Mouse (Mus musculus) neural tube, embryonic 13.5 days (tissue): Measurements from ENCODE around the gene Trpt1. TPM values are rescaled to one million over a fixed set of nuclear protein-coding genes. Genes with fewer than 3 reads are reported as not detected.
"Not testable (repeated sequence)": the region's sequence is repeated elsewhere in the genome, so short reads cannot be mapped to it uniquely, and the experiment has no call there.

ENCODE experiments used
- ATAC-seq: fragments of 200-750 bp; cut with Nextera tagmentation; 2 replicates; pipeline ENCODE4 v1.8.0; 2017; ENCODE audit warnings: low read depth, mild to moderate bottlenecking, moderate TSS enrichment, moderate library complexity
- H3K27ac ChIP-seq: fragments of 300-500 bp; sonication (generic); replicated peaks from 2 replicates; pipeline ENCODE4 v1.5.1; 2015; ENCODE audit warnings: moderate library complexity, mild to moderate bottlenecking, inconsistent platforms
- H3K27me3 ChIP-seq: fragments of 300-500 bp; sonication (generic); 2 replicates; pipeline ENCODE4 v1.6.1; 2015; ENCODE audit warnings: mild to moderate bottlenecking, inconsistent platforms
- H3K36me3 ChIP-seq: fragments of 300-500 bp; sonication (generic); 2 replicates; pipeline ENCODE4 v1.6.1; 2015; ENCODE audit warnings: mild to moderate bottlenecking, inconsistent platforms
- H3K4me1 ChIP-seq: fragments of 300-500 bp; sonication (generic); replicated peaks from 2 replicates; pipeline ENCODE4 v1.6.1; 2015; ENCODE audit warnings: inconsistent platforms
- H3K4me2 ChIP-seq: fragments of 300-500 bp; sonication (generic); 2 replicates; pipeline ENCODE4 v1.6.1; 2015; ENCODE audit warnings: inconsistent platforms, mild to moderate bottlenecking, moderate library complexity
- H3K4me3 ChIP-seq: fragments of 300-500 bp; sonication (generic); 2 replicates; pipeline ENCODE4 v1.5.1; 2015; ENCODE audit warnings: mild to moderate bottlenecking, inconsistent platforms
- H3K9ac ChIP-seq: fragments of 300-500 bp; sonication (generic); 2 replicates; pipeline ENCODE4 v1.6.1; 2015; ENCODE audit warnings: moderate library complexity, mild to moderate bottlenecking, inconsistent platforms
- H3K9me3 ChIP-seq: fragments of 300-500 bp; sonication (generic); 2 replicates; pipeline ENCODE4 v1.6.1; 2016; ENCODE audit warnings: inconsistent platforms
- WGBS: fragments of 180-500 bp; shearing (Covaris S2); methylation state at CpG from one replicate; pipeline ENCODE4 v1.1.7; 2015; 5-methylcytosine and 5-hydroxymethylcytosine counted together
- polyA plus RNA-seq: library from polyadenylated mRNA; unstranded; fragments of >200 nt; fragmentation: Nextera tagmentation; extraction: Ambion mirVana; gene quantifications from 2 replicates; pipeline ENCODE4 v1.2.1, GENCODE M21; 2015

Gene Trpt1
- polyA plus RNA-seq, 1 experiment from 2014 or later: 18.2 TPM

GRCm38 (mm10) chr19:6987904-6988285, 8.0 kb upstream of the Trpt1 start:
- WGBS: 4% methylated on average over 8 of the region's 8 CpGs
- Histone ChIP-seq H3K4me3 (peak overlapping the region; percentile 78), H3K9ac (peak overlapping the region; percentile 93), H3K36me3 (peaks cover 21% of the 10 kb centered on the region), H3K27ac (peak overlapping the region; percentile 84), H3K4me2 (peak overlapping the region; percentile 87), H3K27me3 (no peaks in the 10 kb centered on the region), H3K4me1 (peaks cover 32% of the 10 kb centered on the region), H3K9me3 (no peaks in the 10 kb centered on the region)
- ATAC-seq: no peak

DNA sequence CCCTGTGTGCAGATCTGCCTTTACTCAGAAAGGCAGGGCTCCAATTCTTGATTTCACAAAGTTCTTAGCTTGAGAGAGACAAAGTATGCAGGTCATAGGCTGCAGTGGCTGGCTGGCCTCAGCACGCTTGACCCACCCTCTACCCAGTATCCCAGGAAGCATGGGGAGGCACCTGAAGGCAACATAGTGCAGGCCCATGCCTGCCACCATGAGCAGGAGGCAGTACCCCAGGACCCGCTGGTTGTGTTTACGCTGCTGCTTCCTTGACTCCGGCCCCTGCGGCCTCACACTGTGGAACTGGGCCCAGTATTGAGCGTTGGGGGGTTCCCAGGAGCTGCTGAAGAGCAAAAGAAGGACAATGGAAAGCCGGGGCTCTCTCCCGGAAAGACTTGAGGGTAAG, 6.7 kb upstream of the Trpt1 start:
- H3K4me2 ChIP-seq: no peak overlapping the region
- no peak overlapping the region for H3K9ac ChIP-seq
- no peaks in the 10 kb centered on the region for H3K9me3 ChIP-seq
- 86% methylated on average over 8 of the region's 8 CpGs for WGBS
- ATAC-seq: no peak
- H3K27ac ChIP-seq: no peak overlapping the region
- H3K27me3 ChIP-seq: no peaks in the 10 kb centered on the region
- H3K4me3 ChIP-seq: no peak overlapping the region
- peaks cover 10% of the 10 kb centered on the region for H3K36me3 ChIP-seq
- peaks cover 44% of the 10 kb centered on the region for H3K4me1 ChIP-seq

- 86% methylated on average over 6 of the region's 6 CpGs for WGBS
- no peak for ATAC-seq
- Histone ChIP-seq H3K4me2 (no peak overlapping the region), H3K9me3 (no peaks in the 10 kb centered on the region), H3K4me3 (no peak overlapping the region), H3K9ac (no peak overlapping the region), H3K4me1 (peaks cover 58% of the 10 kb centered on the region), H3K27me3 (no peaks in the 10 kb centered on the region), H3K36me3 (no peaks in the 10 kb centered on the region), H3K27ac (no peak overlapping the region)
Observed at GRCm38 (mm10) chr19:6990712-6991111, 5.2 kb upstream of the Trpt1 start.

GRCm38 (mm10) chr19:6991166-6991565, 4.8 kb upstream of the Trpt1 start:
- WGBS: 90% methylated on average over 6 of the region's 6 CpGs
- not testable (repeated sequence) for H3K4me3 ChIP-seq, H3K9ac ChIP-seq, ATAC-seq, H3K9me3 ChIP-seq, H3K27me3 ChIP-seq, H3K36me3 ChIP-seq, H3K27ac ChIP-seq
- Histone ChIP-seq H3K4me1 (peaks cover 56% of the 10 kb centered on the region), H3K4me2 (peak overlapping the region; percentile 95)

- peak within 1 kb of the TSS; percentile 56 for H3K4me3 ChIP-seq
- no peaks in the 10 kb centered on the region for H3K27me3 ChIP-seq
- peaks cover 57% of the 10 kb centered on the region for H3K4me1 ChIP-seq
- no peaks in the 10 kb centered on the region for H3K36me3 ChIP-seq
- peak within 1 kb of the TSS; percentile 78 for H3K9ac ChIP-seq
- H3K27ac ChIP-seq: peak within 1 kb of the TSS; percentile 54
- ATAC-seq: peak; percentile 94
- 2% methylated on average over 37 of the region's 37 CpGs for WGBS
- peak within 1 kb of the TSS; percentile 95 for H3K4me2 ChIP-seq
- H3K9me3 ChIP-seq: no peaks in the 10 kb centered on the region
Observed at GRCm38 (mm10) chr19:6992011-6992858, 3.7 kb upstream of the Trpt1 start, which contains the start of gene Dnajc4. Dnajc4 (minus strand) TSS chr19:6992572.

DNA sequence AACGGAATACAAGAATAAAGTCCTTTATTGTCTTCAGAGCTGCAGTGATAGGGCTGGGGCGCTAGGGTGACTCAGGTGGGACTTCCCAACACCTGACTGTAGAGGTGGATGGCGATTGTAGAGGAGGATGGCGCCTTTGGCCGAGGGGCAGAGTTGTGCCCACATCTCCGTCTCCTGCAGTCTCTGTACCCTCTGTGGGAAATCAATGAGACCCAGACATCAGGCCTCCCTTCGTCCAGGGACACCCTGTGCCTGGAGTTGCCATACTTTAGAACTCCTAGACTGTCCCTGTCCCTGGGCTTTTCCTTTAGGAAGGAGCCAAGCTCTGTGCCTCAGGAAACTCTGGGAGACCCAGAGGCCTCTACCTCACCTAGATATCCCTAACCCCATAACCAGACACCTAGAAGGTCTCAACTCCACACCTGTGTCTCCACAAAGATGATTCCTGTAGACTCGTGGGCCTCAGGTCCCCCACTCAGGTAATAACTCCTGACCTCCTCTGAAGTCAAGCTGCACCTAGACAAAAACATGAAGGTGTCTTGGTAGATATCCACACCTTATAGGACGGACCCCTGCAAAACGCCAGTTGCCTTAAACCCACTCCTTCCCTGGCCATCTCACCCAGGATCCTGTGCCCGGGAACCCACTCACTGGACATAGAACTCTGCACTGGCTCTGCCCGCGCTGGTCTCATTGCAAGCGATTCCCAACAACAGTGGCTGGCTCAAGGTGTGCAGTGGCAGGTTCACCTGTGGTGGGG, 2.7 kb upstream of the Trpt1 start:
- peak overlapping the region; percentile 20 for H3K27ac ChIP-seq
- H3K27me3 ChIP-seq: no peaks in the 10 kb centered on the region
- H3K9ac ChIP-seq: peak overlapping the region; percentile 67
- peaks cover 2% of the 10 kb centered on the region for H3K36me3 ChIP-seq
- peak overlapping the region; percentile 56 for H3K4me3 ChIP-seq
- H3K9me3 ChIP-seq: no peaks in the 10 kb centered on the region
- peak overlapping the region; percentile 95 for H3K4me2 ChIP-seq
- H3K4me1 ChIP-seq: peaks cover 54% of the 10 kb centered on the region
- 57% methylated on average over 14 of the region's 14 CpGs for WGBS
- no peak for ATAC-seq

DNA sequence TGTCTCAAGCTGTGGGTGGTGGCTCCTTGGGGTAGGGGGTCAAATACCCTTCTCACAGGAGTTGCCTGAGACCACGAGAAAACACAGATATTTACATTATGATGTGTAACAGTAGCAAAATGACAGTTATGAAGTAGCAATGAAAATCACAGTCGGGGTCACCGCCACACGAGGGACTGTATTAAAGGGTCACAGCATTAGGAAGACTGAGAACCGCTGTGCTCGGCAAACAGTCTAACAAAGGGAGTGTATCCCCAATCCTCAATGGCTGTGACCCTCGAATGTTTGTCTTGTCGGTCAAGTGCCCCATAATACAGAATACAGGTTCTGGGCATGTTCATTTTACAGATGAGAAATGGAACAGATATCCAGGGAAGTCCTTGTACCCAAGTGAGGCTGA, 1.9 kb upstream of the Trpt1 start:
- H3K27ac ChIP-seq: no peak overlapping the region
- H3K9ac ChIP-seq: no peak overlapping the region
- no peak overlapping the region for H3K4me2 ChIP-seq
- no peaks in the 10 kb centered on the region for H3K9me3 ChIP-seq
- peaks cover 52% of the 10 kb centered on the region for H3K4me1 ChIP-seq
- H3K27me3 ChIP-seq: no peaks in the 10 kb centered on the region
- WGBS: 87% methylated on average over 8 of the region's 8 CpGs
- no peak for ATAC-seq
- H3K36me3 ChIP-seq: peaks cover 10% of the 10 kb centered on the region
- H3K4me3 ChIP-seq: no peak overlapping the region

- no peak overlapping the region for H3K27ac ChIP-seq
- peak overlapping the region; percentile 79; the same call in 1 of the 2 replicates for H3K4me2 ChIP-seq
- H3K36me3 ChIP-seq: peaks cover 15% of the 10 kb centered on the region
- no peaks in the 10 kb centered on the region for H3K27me3 ChIP-seq
- 89% methylated on average over 8 of the region's 8 CpGs for WGBS
- no peaks in the 10 kb centered on the region for H3K9me3 ChIP-seq
- peak overlapping the region; percentile 82 for H3K9ac ChIP-seq
- peaks cover 52% of the 10 kb centered on the region for H3K4me1 ChIP-seq
- ATAC-seq: no peak
- no peak overlapping the region for H3K4me3 ChIP-seq
Observed at GRCm38 (mm10) chr19:6994489-6994888, 1.4 kb upstream of the Trpt1 start.

DNA sequence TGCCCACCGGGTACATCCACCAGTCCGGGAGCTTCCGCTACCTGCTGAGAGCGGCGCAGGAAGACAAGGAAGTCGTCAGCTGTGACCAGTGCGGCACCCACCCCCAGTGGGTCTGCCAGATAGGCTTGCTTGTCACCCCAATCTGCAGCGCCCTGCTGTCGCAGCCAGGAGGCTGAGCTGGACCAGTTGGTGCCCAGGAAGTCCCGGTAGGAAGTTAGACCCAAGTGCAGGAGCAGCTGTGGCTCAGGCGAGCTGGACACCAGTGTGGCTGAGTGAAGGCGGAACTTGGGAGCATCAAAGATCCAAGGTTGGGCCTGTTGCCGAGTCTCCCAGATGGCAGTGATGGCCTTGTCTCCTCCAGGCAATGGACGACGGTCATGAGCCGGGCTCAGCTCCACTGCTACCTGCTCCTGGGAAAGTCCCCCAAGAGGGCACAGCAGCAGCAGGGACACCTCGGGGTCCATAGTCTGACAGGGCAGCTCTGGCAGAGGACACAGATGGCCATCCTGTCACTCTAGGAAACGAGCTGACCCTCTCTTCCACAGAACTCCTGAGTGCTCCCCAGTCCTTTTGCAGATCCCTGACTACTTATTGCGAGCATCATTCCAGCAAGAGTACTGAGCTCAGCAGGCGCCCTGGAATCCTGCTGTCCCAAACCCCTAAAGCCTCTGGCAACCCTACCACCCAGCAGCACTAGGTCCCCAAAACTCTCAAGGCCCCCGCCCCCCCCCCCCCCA, 508 bp upstream of the Trpt1 start:
- WGBS: 52% methylated on average over 21 of the region's 21 CpGs
- Histone ChIP-seq H3K27ac (peak overlapping the region; percentile 76; the same call in 1 of the 2 replicates), H3K4me3 (peak overlapping the region; percentile 69), H3K4me1 (peaks cover 52% of the 10 kb centered on the region), H3K27me3 (no peaks in the 10 kb centered on the region), H3K36me3 (peaks cover 24% of the 10 kb centered on the region), H3K9ac (peak overlapping the region; percentile 82), H3K4me2 (peak overlapping the region; percentile 79), H3K9me3 (no peaks in the 10 kb centered on the region)
- no peak for ATAC-seq

DNA sequence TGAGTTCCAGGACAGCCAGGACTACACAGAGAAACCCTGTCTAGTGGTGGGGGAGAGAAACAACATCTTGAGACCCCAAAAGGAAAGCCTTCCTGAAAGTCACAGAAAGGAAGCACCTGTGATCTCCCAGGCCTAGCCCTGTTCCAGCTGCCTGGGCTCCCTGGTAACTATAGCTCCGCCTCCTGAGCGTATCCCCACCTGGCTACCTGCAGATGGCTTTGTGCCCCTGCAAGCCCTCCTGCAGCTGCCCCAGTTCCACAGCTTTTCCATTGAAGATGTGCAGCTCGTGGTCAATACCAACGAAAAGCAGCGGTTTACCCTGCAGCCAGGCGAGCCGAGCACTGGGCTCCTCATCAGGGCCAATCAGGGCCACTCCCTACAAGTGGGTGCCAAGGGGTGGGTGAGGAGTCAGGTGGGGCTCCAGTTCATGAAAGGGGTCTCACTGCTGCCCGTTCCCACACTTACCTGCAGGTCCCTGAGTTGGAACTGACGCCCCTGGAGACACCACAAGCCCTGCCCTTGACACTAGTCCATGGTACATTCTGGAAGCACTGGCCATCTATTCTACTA, 1.9 kb downstream of the Trpt1 start:
- 84% methylated on average over 9 of the region's 9 CpGs for WGBS
- ATAC-seq: no peak

DNA sequence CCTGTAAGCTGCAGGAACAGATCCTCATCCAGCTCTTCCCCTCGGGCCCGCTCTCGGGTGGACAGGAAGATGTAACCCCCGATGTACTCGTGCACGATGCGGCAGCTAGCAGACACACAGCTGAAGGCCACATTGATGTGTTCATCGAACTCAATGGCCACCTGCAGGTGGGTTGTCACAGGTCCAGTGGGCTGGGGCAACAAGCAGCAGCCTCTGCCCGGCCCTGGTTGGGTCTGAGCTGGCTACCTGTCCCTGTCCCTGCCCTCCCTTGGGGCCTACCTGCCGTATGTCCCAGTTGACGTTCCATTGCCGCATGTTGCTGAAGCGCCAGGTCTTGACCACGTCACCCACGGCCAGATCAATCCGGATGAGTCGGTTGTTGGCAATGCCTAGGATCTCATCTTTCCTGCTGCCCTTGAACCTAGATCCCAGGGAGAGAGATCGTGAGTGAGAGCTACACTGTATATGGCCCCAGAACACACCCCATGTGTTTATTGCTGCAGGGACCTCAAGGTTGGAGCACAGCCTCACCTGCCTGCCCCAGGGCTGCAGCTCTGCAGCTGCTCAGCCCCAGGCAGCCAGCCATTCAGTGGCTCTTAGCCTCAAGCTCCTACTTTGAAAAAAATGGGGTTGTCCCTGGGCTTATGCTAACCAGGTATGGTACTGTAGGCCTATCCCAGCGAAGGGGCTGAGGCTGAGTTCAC, 3.6 kb downstream of the Trpt1 start:
- H3K27ac ChIP-seq: no peak overlapping the region

More for the DNA sequence above, 1.9 kb downstream of the Trpt1 start:
- Histone ChIP-seq H3K27ac (no peak overlapping the region), H3K9ac (no peak overlapping the region), H3K4me3 (no peak overlapping the region), H3K9me3 (no peaks in the 10 kb centered on the region), H3K4me2 (no peak overlapping the region), H3K36me3 (peaks cover 25% of the 10 kb centered on the region), H3K4me1 (peaks cover 43% of the 10 kb centered on the region), H3K27me3 (no peaks in the 10 kb centered on the region)

More for the DNA sequence above, 3.6 kb downstream of the Trpt1 start:
- Histone ChIP-seq H3K9me3 (no peaks in the 10 kb centered on the region), H3K4me2 (no peak overlapping the region), H3K36me3 (peaks cover 25% of the 10 kb centered on the region), H3K4me3 (no peak overlapping the region), H3K4me1 (peaks cover 28% of the 10 kb centered on the region), H3K9ac (no peak overlapping the region), H3K27me3 (no peaks in the 10 kb centered on the region)
- no peak for ATAC-seq
- WGBS: 92% methylated on average over 19 of the region's 19 CpGs
